Mouse (Mus musculus) E14TG2a.4 (cell line): ENCODE results near the gene C1qtnf5.

Source experiments
- CTCF ChIP-seq: conservative IDR thresholded peaks from 2 replicates; pipeline ENCODE4 v1.5.1; 2014; ENCODE audit warnings: low read length
- NANOG ChIP-seq: IDR thresholded peaks from 2 replicates; pipeline ENCODE4 v1.6.1; 2014; ENCODE audit warnings: borderline replicate concordance, low read length, mixed read lengths
- POU5F1 ChIP-seq: IDR thresholded peaks from 2 replicates; pipeline ENCODE4 v1.6.1; 2014; ENCODE audit warnings: low read length, borderline replicate concordance

DNA sequence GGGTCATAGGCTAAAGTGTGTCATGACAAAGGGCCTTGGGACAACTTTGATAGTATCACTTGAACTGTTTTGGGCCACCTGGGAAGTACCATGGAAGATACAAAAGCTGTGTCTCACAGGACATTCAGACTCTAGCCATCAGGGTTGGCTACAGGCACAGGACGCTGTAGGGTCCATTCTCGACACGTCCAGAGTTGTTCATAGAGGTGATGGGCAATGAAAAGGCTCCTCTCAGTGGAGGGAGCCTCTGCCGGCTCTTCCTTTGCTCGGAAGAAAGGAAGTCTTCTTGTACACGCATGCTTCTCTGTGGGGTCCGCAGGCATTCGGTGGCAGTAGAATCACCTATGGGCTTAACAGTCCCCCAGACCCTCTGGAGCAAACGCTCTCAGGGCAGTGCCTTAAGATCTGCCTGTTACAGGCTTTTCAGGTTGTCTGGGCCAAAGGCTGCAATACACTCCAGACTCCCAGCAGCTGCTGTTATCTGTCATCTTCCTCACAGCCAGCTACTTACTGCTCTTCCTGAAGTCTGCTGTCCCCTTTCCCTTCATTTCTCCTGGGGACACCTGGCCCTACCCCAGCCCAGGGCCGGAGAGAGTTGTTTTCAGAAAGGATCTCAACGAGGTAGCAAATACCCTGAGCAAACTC lies 29.7 kb upstream of the C1qtnf5 start:
- TF ChIP-seq CTCF (no peak), POU5F1 (no peak), NANOG (no peak)
